Mouse (Mus musculus) embryonic fibroblast, embryonic 13.5 days (primary cell): Measurements from ENCODE around the gene Cbs.

Source experiments
- CTCF ChIP-seq: IDR thresholded peaks from 2 replicates; pipeline ENCODE4 v1.5.1; 2011; ENCODE audit warnings: mild to moderate bottlenecking, control low read depth, low read length, moderate library complexity, borderline replicate concordance; ENCODE audit not compliant: insufficient read depth
- POLR2A ChIP-seq: IDR thresholded peaks from 2 replicates; pipeline ENCODE4 v1.6.1; 2011; ENCODE audit warnings: low read depth, mild to moderate bottlenecking, control low read depth, low read length, moderate library complexity

- no peak for TF ChIP-seq CTCF
- TF ChIP-seq POLR2A = no peak
These were observed 20.3 kb upstream of the Cbs start for GRCm38 (mm10) chr17:31657141-31657983.
